Mouse (Mus musculus) small intestine, adult 2 months (tissue): ENCODE data around the gene Dhps. TPM values are rescaled to one million over a fixed set of nuclear protein-coding genes. Genes with fewer than 3 reads are reported as not detected.

Experiments
- H3K27ac ChIP-seq: fragments of 200-500 bp; 2 replicates; pipeline ENCODE4 v1.5.1; 2012; ENCODE audit warnings: low read depth, low read length, control low read depth, inconsistent platforms; ENCODE audit not compliant: insufficient read depth
- H3K27me3 ChIP-seq: fragments of 200-500 bp; 2 replicates; pipeline ENCODE4 v1.6.1; 2012; ENCODE audit warnings: mild to moderate bottlenecking, moderate library complexity, low read length, inconsistent platforms; ENCODE audit not compliant: control insufficient read depth, insufficient read depth
- H3K36me3 ChIP-seq: fragments of 200-500 bp; 2 replicates; pipeline ENCODE4 v1.6.1; 2012; ENCODE audit warnings: mild to moderate bottlenecking, low read length, control low read depth, inconsistent platforms; ENCODE audit not compliant: control insufficient read depth, insufficient read depth
- H3K4me1 ChIP-seq: fragments of 200-500 bp; 2 replicates; pipeline ENCODE4 v1.6.1; 2012; ENCODE audit warnings: low read length, inconsistent platforms, mixed read lengths; ENCODE audit not compliant: control insufficient read depth, insufficient read depth, insufficient read length
- H3K4me3 ChIP-seq: fragments of 200-500 bp; 2 replicates; pipeline ENCODE4 v1.5.1; 2012; ENCODE audit warnings: low read depth, mild to moderate bottlenecking, control low read depth, inconsistent platforms, low read length, moderate library complexity
- CTCF ChIP-seq: fragments of 200-500 bp; IDR thresholded peaks from 2 replicates; pipeline ENCODE4 v1.5.1; 2012; ENCODE audit warnings: low read depth, mild to moderate bottlenecking, control low read depth, inconsistent platforms, low read length, moderate library complexity, mixed read lengths; ENCODE audit not compliant: insufficient replicate concordance, insufficient read length; ENCODE audit errors: extremely low read depth
- POLR2A ChIP-seq: fragments of 200-500 bp; IDR thresholded peaks from 2 replicates; pipeline ENCODE4 v1.6.1; 2012; ENCODE audit warnings: low read depth, mild to moderate bottlenecking, control low read depth, inconsistent platforms, low read length, moderate library complexity
- WGBS: fragments of 180-500 bp; shearing (Covaris S2); methylation state at CpG from one replicate; pipeline ENCODE4 v1.1.7; 2018; 5-methylcytosine and 5-hydroxymethylcytosine counted together
- polyA plus RNA-seq: library from polyadenylated mRNA; depleted of rRNA; stranded (reverse); fragments of >200 nt; gene quantifications from 2 replicates; pipeline ENCODE4 v1.2.3, GENCODE M21; 2012

Gene Dhps
- polyA plus RNA-seq, 1 experiment, result 47.2 TPM

DNA sequence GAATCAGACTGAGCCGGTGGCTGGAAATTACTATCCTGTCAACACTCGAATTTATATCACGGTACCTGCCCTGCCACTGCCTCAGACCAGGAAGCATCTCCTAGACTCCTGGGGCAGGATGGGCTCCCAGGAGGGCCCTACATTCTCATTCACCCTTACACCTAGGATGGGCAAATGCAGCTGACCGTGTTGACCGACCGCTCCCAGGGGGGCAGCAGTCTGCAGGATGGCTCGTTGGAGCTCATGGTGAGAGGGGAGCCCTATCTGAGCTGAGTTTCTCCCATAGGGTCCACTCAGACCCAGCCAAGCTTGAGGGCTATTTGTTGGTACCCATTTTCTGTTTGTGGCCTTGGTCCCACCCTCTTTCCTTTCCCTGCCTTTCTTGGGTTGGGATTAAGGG, 24.0 kb downstream of the Dhps start:
- no peaks in the 10 kb centered on the region for H3K27me3 ChIP-seq
- H3K36me3 ChIP-seq, result peaks cover 55% of the 10 kb centered on the region
- H3K4me1 ChIP-seq, result no peaks in the 10 kb centered on the region
- 95% methylated on average over 7 of the region's 7 CpGs for WGBS
- H3K27ac ChIP-seq, result no peak overlapping the region
- no peak for TF ChIP-seq CTCF
- TF ChIP-seq POLR2A, result no peak
- no peak overlapping the region for H3K4me3 ChIP-seq

DNA sequence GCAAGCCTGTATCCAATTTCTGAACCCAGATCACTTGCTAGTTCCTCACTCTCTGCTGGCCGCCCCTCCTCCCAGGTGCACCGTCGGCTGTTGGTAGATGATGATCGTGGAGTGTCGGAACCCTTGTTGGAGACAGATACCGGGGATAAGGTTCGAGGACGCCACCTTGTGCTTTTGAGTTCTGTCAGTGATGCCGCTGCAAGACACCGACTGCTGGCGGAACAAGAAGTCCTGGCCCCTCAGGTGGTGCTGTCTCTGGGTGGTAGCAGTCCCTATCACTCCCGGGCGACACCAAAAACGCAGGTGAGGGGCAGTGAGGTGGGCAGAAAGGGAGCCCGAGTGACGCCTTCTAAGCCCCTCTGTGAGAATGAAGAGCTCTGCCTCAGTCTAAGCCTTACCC, 24.6 kb downstream of the Dhps start:
- no peaks in the 10 kb centered on the region for H3K4me1 ChIP-seq
- H3K27me3 ChIP-seq, result no peaks in the 10 kb centered on the region
- H3K27ac ChIP-seq, result no peak overlapping the region
- peaks cover 50% of the 10 kb centered on the region for H3K36me3 ChIP-seq
- WGBS, result 95% methylated on average over 16 of the region's 16 CpGs
- TF ChIP-seq POLR2A (no peak), CTCF (no peak)
- H3K4me3 ChIP-seq, result no peak overlapping the region

DNA sequence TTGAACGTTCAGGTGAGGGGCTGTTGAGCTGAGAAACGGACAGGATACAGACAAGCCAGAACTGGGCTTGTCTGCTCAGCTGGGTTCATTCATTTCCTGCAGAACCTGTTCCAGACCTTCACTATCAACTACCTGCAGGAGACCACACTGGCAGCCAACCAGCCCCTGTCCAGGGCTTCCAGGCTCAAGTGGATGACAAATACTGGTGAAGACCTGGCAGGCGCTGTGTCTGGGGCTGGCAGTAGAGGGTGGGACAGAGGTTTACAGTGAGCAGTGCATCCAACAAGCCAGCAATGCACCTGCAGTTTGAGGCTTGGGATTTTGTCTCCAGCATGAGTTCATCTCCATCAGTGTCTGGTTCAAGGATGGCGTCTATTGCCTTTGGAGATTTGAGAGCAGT, 25.3 kb downstream of the Dhps start:
- TF ChIP-seq CTCF (no peak), POLR2A (no peak)
- Histone ChIP-seq H3K27me3 (no peaks in the 10 kb centered on the region), H3K4me1 (no peaks in the 10 kb centered on the region), H3K27ac (no peak overlapping the region), H3K36me3 (peaks cover 45% of the 10 kb centered on the region), H3K4me3 (no peak overlapping the region)
- 85% methylated on average over 4 of the region's 4 CpGs for WGBS

- Histone ChIP-seq H3K4me1 (no peaks in the 10 kb centered on the region), H3K4me3 (no peak overlapping the region), H3K36me3 (peaks cover 27% of the 10 kb centered on the region), H3K27me3 (no peaks in the 10 kb centered on the region), H3K27ac (no peak overlapping the region)
- WGBS, result 78% methylated on average over 4 of the region's 4 CpGs
- TF ChIP-seq CTCF, result no peak
- TF ChIP-seq POLR2A, result no peak
Measured at GRCm38 (mm10) chr8:85100076-85100665, 28.6 kb downstream of the Dhps start.

GRCm38 (mm10) chr8:85113241-85113640, 41.7 kb downstream of the Dhps start:
- no peak for TF ChIP-seq CTCF
- TF ChIP-seq POLR2A, result no peak
- peaks cover 21% of the 10 kb centered on the region for H3K36me3 ChIP-seq
- no peaks in the 10 kb centered on the region for H3K4me1 ChIP-seq
- no peak overlapping the region for H3K27ac ChIP-seq
- 93% methylated on average over 10 of the region's 10 CpGs for WGBS
- no peaks in the 10 kb centered on the region for H3K27me3 ChIP-seq
- no peak overlapping the region for H3K4me3 ChIP-seq

GRCm38 (mm10) chr8:85115501-85115900, 43.9 kb downstream of the Dhps start:
- Histone ChIP-seq H3K36me3 (peaks cover 8% of the 10 kb centered on the region), H3K4me3 (no peak overlapping the region), H3K4me1 (no peaks in the 10 kb centered on the region), H3K27ac (no peak overlapping the region), H3K27me3 (no peaks in the 10 kb centered on the region)
- TF ChIP-seq POLR2A, result no peak
- TF ChIP-seq CTCF, result no peak
- WGBS, result 85% methylated on average over 4 of the region's 4 CpGs

- Histone ChIP-seq H3K27me3 (no peaks in the 10 kb centered on the region), H3K36me3 (no peaks in the 10 kb centered on the region; the same call in 1 of the 2 replicates), H3K4me3 (no peak overlapping the region), H3K4me1 (no peaks in the 10 kb centered on the region), H3K27ac (no peak overlapping the region)
- TF ChIP-seq POLR2A (no peak), CTCF (no peak)
- whole genome bisulfite sequencing, result 71% methylated on average over 7 of the region's 7 CpGs
Measured at GRCm38 (mm10) chr8:85116984-85117383, 45.4 kb downstream of the Dhps start.
